Mouse (Mus musculus) MEL (cell line): ENCODE data around the gene Arhgap42. TPM values are rescaled to one million over a fixed set of nuclear protein-coding genes. Genes with fewer than 3 reads are reported as not detected.

Source experiments
- DNase-seq: peaks from one replicate; pipeline ENCODE4 v3.0.0; 2011; ENCODE audit warnings: low read depth, low spot score
- H3K27ac ChIP-seq: 2 replicates; pipeline ENCODE4 v1.5.1; 2012; ENCODE audit warnings: low read depth, mild to moderate bottlenecking, control low read depth, low read length, moderate library complexity; ENCODE audit not compliant: control insufficient read depth
- H3K27me3 ChIP-seq, 2 experiments: fragments of 150-350 bp in 1 of 2; sonication (generic) in 1 of 2; 2 replicates each; pipeline ENCODE4 v1.6.1; 2012; ENCODE audit warnings: low read length in 2 of 2, mild to moderate bottlenecking in 2 of 2, improper control_type of control experiment in 1 of 2, moderate library complexity in 1 of 2; ENCODE audit not compliant: insufficient read depth in 2 of 2, control insufficient read depth in 1 of 2
- H3K36me3 ChIP-seq, 2 experiments: 2 replicates each; pipeline ENCODE4 v1.6.1; 2012 to 2014; ENCODE audit warnings: low read length in 2 of 2, improper control_type of control experiment in 1 of 2, inconsistent platforms in 1 of 2, mild to moderate bottlenecking in 1 of 2; ENCODE audit not compliant: insufficient read depth in 2 of 2, control insufficient read depth in 1 of 2
- H3K4me1 ChIP-seq, 2 experiments: fragments of 150-350 bp in 1 of 2; sonication (generic) in 1 of 2; 2 replicates each; pipeline ENCODE4 v1.6.1; 2012; ENCODE audit warnings: low read length in 2 of 2, improper control_type of control experiment in 1 of 2, mild to moderate bottlenecking in 1 of 2; ENCODE audit not compliant: insufficient read depth in 2 of 2, control insufficient read depth in 1 of 2
- H3K4me3 ChIP-seq, 2 experiments: fragments of 150-350 bp in 1 of 2; sonication (generic) in 1 of 2; 2 replicates each; pipeline ENCODE4 v1.5.1; 2012; ENCODE audit warnings: low read depth in 2 of 2, low read length in 2 of 2, mild to moderate bottlenecking in 2 of 2, moderate library complexity in 2 of 2, control low read depth in 1 of 2, improper control_type of control experiment in 1 of 2; ENCODE audit not compliant: control insufficient read depth in 1 of 2, insufficient read depth in 1 of 2
- H3K79me2 ChIP-seq: 2 replicates; pipeline ENCODE4 v1.6.1; 2012; ENCODE audit warnings: mild to moderate bottlenecking, low read length, moderate library complexity; ENCODE audit not compliant: control insufficient read depth, poor library complexity, insufficient read depth
- H3K9ac ChIP-seq: 2 replicates; pipeline ENCODE4 v1.6.1; 2012; ENCODE audit warnings: low read depth, mild to moderate bottlenecking, control low read depth, low read length, moderate library complexity; ENCODE audit not compliant: control insufficient read depth, poor library complexity, severe bottlenecking
- H3K9me3 ChIP-seq: fragments of 150-350 bp; sonication (generic); replicated peaks from 2 replicates; pipeline ENCODE4 v1.6.1; 2012; ENCODE audit warnings: mild to moderate bottlenecking, low read length, improper control_type of control experiment, moderate library complexity; ENCODE audit not compliant: insufficient read depth
- CHD1 ChIP-seq: IDR thresholded peaks from 2 replicates; pipeline ENCODE4 v1.6.1; 2012; ENCODE audit warnings: low read depth, mild to moderate bottlenecking, inconsistent platforms, low read length, improper control_type of control experiment
- CHD2 ChIP-seq: IDR thresholded peaks from 2 replicates; pipeline ENCODE4 v1.6.1; 2011; ENCODE audit warnings: low read length, improper control_type of control experiment
- CTCF ChIP-seq, 3 experiments: IDR thresholded peaks in 2 of 3; conservative IDR thresholded peaks in 1 of 3; 2 replicates each; pipeline ENCODE4 v1.5.1; 2011 to 2012; ENCODE audit warnings: low read length in 3 of 3, low read depth in 2 of 3, mild to moderate bottlenecking in 2 of 3, improper control_type of control experiment in 1 of 3, inconsistent platforms in 1 of 3, mixed read lengths in 1 of 3, moderate library complexity in 1 of 3; ENCODE audit not compliant: control insufficient read depth in 1 of 3, insufficient read depth in 1 of 3, poor library complexity in 1 of 3, severe bottlenecking in 1 of 3
- E2F4 ChIP-seq: IDR thresholded peaks from 2 replicates; pipeline ENCODE4 v1.6.1; 2011; ENCODE audit warnings: low read depth, low read length, improper control_type of control experiment, borderline replicate concordance
- ELF1 ChIP-seq: IDR thresholded peaks from 2 replicates; pipeline ENCODE4 v1.6.1; 2014; ENCODE audit warnings: low read depth, mild to moderate bottlenecking, inconsistent platforms, low read length, improper control_type of control experiment, moderate library complexity
- GABPA ChIP-seq: IDR thresholded peaks from 2 replicates; pipeline ENCODE4 v1.6.1; 2012; ENCODE audit warnings: low read depth, mild to moderate bottlenecking, inconsistent platforms, low read length, improper control_type of control experiment, moderate library complexity
- KAT2A ChIP-seq: conservative IDR thresholded peaks from 2 replicates; pipeline ENCODE4 v1.6.1; 2012; ENCODE audit warnings: low read depth, low read length, improper control_type of control experiment, inconsistent platforms
- MAX ChIP-seq: IDR thresholded peaks from 2 replicates; pipeline ENCODE4 v1.6.1; 2011; ENCODE audit warnings: low read length, improper control_type of control experiment
- MEF2A ChIP-seq: IDR thresholded peaks from 2 replicates; pipeline ENCODE4 v1.6.1; 2014; ENCODE audit warnings: low read depth, mild to moderate bottlenecking, inconsistent platforms, low read length, improper control_type of control experiment; ENCODE audit not compliant: poor library complexity, insufficient replicate concordance, severe bottlenecking; ENCODE audit errors: extremely low read depth
- MXI1 ChIP-seq: IDR thresholded peaks from 2 replicates; pipeline ENCODE4 v1.6.1; 2011; ENCODE audit warnings: mild to moderate bottlenecking, low read depth, low read length, improper control_type of control experiment
- MYB ChIP-seq: IDR thresholded peaks from 2 replicates; pipeline ENCODE4 v1.6.1; 2011; ENCODE audit warnings: mild to moderate bottlenecking, low read depth, low read length, improper control_type of control experiment
- NELFE ChIP-seq: IDR thresholded peaks from 2 replicates; pipeline ENCODE4 v1.6.1; 2011; ENCODE audit warnings: low read depth, low read length, improper control_type of control experiment
- NRF1 ChIP-seq: IDR thresholded peaks from 2 replicates; pipeline ENCODE4 v1.6.1; 2014; ENCODE audit warnings: low read depth, mild to moderate bottlenecking, inconsistent platforms, low read length, improper control_type of control experiment, moderate library complexity; ENCODE audit not compliant: poor library complexity, insufficient read depth, severe bottlenecking
- POLR2A ChIP-seq, 2 experiments: IDR thresholded peaks; 2 replicates each; pipeline ENCODE4 v1.6.1; 2011 to 2012; ENCODE audit warnings: low read length in 2 of 2, mild to moderate bottlenecking in 2 of 2, control low read depth in 1 of 2, improper control_type of control experiment in 1 of 2, low read depth in 1 of 2, moderate library complexity in 1 of 2; ENCODE audit not compliant: control insufficient read depth in 1 of 2, insufficient read depth in 1 of 2, poor library complexity in 1 of 2
- POLR2AphosphoS2 ChIP-seq: IDR thresholded peaks from 2 replicates; pipeline ENCODE4 v1.6.1; 2011; ENCODE audit warnings: low read length, improper control_type of control experiment
- POLR2AphosphoS5 ChIP-seq: IDR thresholded peaks from 2 replicates; pipeline ENCODE4 v1.6.1; 2012; ENCODE audit warnings: low read depth, borderline replicate concordance, mild to moderate bottlenecking, inconsistent platforms, low read length, moderate library complexity, mixed read lengths
- RAD21 ChIP-seq: IDR thresholded peaks from 2 replicates; pipeline ENCODE4 v1.6.1; 2011; ENCODE audit warnings: mild to moderate bottlenecking, low read depth, low read length, improper control_type of control experiment
- RCOR1 ChIP-seq: IDR thresholded peaks from 2 replicates; pipeline ENCODE4 v1.6.1; 2012; ENCODE audit warnings: low read depth, mild to moderate bottlenecking, inconsistent platforms, low read length, improper control_type of control experiment
- SIN3A ChIP-seq: IDR thresholded peaks from 2 replicates; pipeline ENCODE4 v1.6.1; 2012; ENCODE audit warnings: low read length, improper control_type of control experiment, inconsistent platforms
- SMC3 ChIP-seq: IDR thresholded peaks from 2 replicates; pipeline ENCODE4 v1.6.1; 2011; ENCODE audit warnings: low read depth, low read length, improper control_type of control experiment
- TAL1 ChIP-seq: IDR thresholded peaks from 2 replicates; pipeline ENCODE4 v1.6.1; 2012; ENCODE audit warnings: mild to moderate bottlenecking, inconsistent platforms, low read length, moderate library complexity, mixed read lengths
- USF1 ChIP-seq: IDR thresholded peaks from 2 replicates; pipeline ENCODE4 v1.6.1; 2014; ENCODE audit warnings: low read depth, mild to moderate bottlenecking, inconsistent platforms, low read length, improper control_type of control experiment, moderate library complexity
- USF2 ChIP-seq, 2 experiments: IDR thresholded peaks; 2 replicates each; pipeline ENCODE4 v1.6.1; 2011 to 2012; ENCODE audit warnings: improper control_type of control experiment in 2 of 2, low read length in 2 of 2, borderline replicate concordance in 1 of 2, inconsistent platforms in 1 of 2, low read depth in 1 of 2, mild to moderate bottlenecking in 1 of 2; ENCODE audit not compliant: insufficient read depth in 1 of 2
- ZMIZ1 ChIP-seq: IDR thresholded peaks from 2 replicates; pipeline ENCODE4 v1.6.1; 2012; ENCODE audit warnings: low read depth, mild to moderate bottlenecking, inconsistent platforms, low read length, improper control_type of control experiment, moderate library complexity
- ZNF384 ChIP-seq: IDR thresholded peaks from 2 replicates; pipeline ENCODE4 v1.6.1; 2012; ENCODE audit warnings: low read depth, mild to moderate bottlenecking, inconsistent platforms, low read length, improper control_type of control experiment
- polyA plus RNA-seq, 2 experiments: library from polyadenylated mRNA; stranded (reverse) in 1 of 2; unstranded in 1 of 2; fragments of >175 nt in 1 of 2; fragments of >200 nt in 1 of 2; gene quantifications; 2 replicates each; pipeline versions ENCODE4 v1.2.1 to v1.2.4; 2012; ENCODE audit warnings: low replicate concordance in 2 of 2, low read depth in 1 of 2; ENCODE audit not compliant: insufficient read length in 2 of 2, insufficient read depth in 1 of 2, missing spikeins in 1 of 2
- total RNA-seq: library from RNA; depleted of rRNA; stranded (reverse); fragments of 300-350 nt; gene quantifications from 2 replicates; pipeline ENCODE4 v1.2.3, GENCODE M21; 2012

Gene Arhgap42
- total and polyA plus RNA-seq, 3 experiments: not detected

DNA sequence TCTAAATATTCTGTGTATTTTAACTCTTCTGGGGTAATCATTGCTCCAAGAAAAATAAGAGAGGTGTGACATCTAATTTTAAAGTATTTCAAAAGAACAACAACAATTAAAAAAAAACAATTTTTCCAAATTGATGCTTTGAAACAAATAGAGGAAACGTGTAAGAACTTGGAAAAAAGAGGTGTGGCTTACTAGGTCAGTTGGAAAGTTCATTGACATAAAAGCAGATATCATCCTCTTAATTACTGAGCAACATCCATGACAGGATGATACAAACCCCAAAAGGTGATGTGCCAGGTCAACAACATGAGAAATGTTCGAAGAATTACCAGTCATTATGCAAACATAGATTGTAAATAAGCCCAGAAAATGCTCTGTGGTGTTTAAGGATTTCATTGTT is 267.4 kb downstream of the Arhgap42 start, which contains the start of gene Gm16485:
Gene Gm16485, plus strand, starts transcription at position 301 of the 400 bp plus-strand sequence.
- peaks cover 0 to 1% of the 10 kb centered on the region in 2 experiments; a peak in 3 of 4 replicates for H3K27me3 ChIP-seq
- no peaks in the 10 kb centered on the region for H3K4me1 ChIP-seq
- no peak within 1 kb of the TSS for H3K27ac ChIP-seq
- H3K36me3 ChIP-seq: no peaks in the 10 kb centered on the region
- no peak for DNase-seq
- H3K9ac ChIP-seq: no peak within 1 kb of the TSS
- H3K79me2 ChIP-seq: no peaks in the 10 kb centered on the region
- no peak for TF ChIP-seq POLR2A (IDR thresholded peaks at IDR 0.05; ENCODE audit: control insufficient read depth in 1 of 2, insufficient read depth in 1 of 2, low read depth in 1 of 2, low read length in 2 of 2, poor library complexity in 1 of 2)
- TF ChIP-seq MEF2A: no peak
- TF ChIP-seq USF2 (IDR thresholded peaks at IDR 0.05; ENCODE audit: borderline replicate concordance in 1 of 2, insufficient read depth in 1 of 2, low read depth in 1 of 2, low read length in 2 of 2): no peak
- no peak for TF ChIP-seq RAD21
- TF ChIP-seq ZNF384: no peak
- TF ChIP-seq MYB: no peak
- no peak for TF ChIP-seq KAT2A
- TF ChIP-seq MAX: no peak
- no peak for TF ChIP-seq ELF1
- TF ChIP-seq NRF1: no peak
- TF ChIP-seq CHD2: no peak
- no peak for TF ChIP-seq USF1
- TF ChIP-seq CTCF (IDR thresholded peaks at IDR 0.05 in 2 of 3, conservative IDR thresholded peaks at IDR 0.05 in 1 of 3; ENCODE audit: control insufficient read depth in 1 of 3, insufficient read depth in 1 of 3, low read depth in 2 of 3, low read length in 3 of 3, poor library complexity in 1 of 3, severe bottlenecking in 1 of 3): no peak
- no peak for TF ChIP-seq ZMIZ1
- TF ChIP-seq MXI1: no peak
- no peak for TF ChIP-seq SIN3A
- H3K4me3 ChIP-seq: no peak within 1 kb of the TSS
- no peaks in the 10 kb centered on the region for H3K9me3 ChIP-seq

- TF ChIP-seq NELFE (no peak), GABPA (no peak), RCOR1 (no peak), USF1 (no peak), E2F4 (no peak), POLR2AphosphoS2 (no peak), CHD1 (no peak), POLR2AphosphoS5 (no peak), MYB (no peak), POLR2A (IDR thresholded peaks at IDR 0.05; ENCODE audit: control insufficient read depth in 1 of 2, insufficient read depth in 1 of 2, low read depth in 1 of 2, low read length in 2 of 2, poor library complexity in 1 of 2) (no peak), SMC3 (no peak), TAL1 (no peak), SIN3A (no peak), MAX (no peak)
- TF ChIP-seq, all 39 proteins: peak for 0
- no peaks in the 10 kb centered on the region for H3K9me3 ChIP-seq
- H3K27me3 ChIP-seq: peaks cover 0 to 1% of the 10 kb centered on the region in 2 experiments; a peak in 3 of 4 replicates
- DNase-seq: no peak
- no peaks in the 10 kb centered on the region for H3K36me3 ChIP-seq
- H3K79me2 ChIP-seq: no peaks in the 10 kb centered on the region
- H3K4me1 ChIP-seq: no peaks in the 10 kb centered on the region
- no peak overlapping the region for H3K4me3 ChIP-seq
- H3K9ac ChIP-seq: no peak overlapping the region
- no peak overlapping the region for H3K27ac ChIP-seq
Observed at GRCm38 (mm10) chr9:8970240-8970639, 268.7 kb downstream of the Arhgap42 start.
